Mouse (Mus musculus): Measurements from ENCODE around the gene Cd300lb. TPM values are rescaled to one million over a fixed set of nuclear protein-coding genes. Genes with fewer than 3 reads are reported as not detected.

The Cd300lb gene
- total and polyA plus RNA-seq, 3 experiments: not detected

DNA sequence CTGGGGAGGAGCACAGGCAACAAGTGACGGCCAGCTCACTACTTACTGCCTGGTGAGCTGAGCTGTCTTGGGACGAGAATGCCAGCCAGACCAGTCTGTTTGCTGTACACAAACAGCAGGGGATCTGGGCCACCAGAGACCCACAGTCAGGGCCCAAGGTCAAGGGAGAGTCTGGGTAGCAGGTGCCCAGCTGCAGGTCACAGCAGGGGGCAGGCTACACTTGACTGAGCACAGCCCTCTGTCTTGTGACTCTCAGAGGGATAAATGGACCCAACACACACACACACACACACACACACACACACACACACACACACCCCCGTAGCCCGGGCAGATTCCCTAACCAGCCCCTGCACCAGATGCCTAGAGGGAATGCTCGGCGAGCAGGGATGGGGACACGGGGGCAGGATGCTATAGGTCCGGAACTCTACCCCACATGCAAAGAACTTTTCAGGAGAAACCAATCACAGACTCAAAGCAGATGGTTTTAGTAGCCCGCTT lies 58.8 kb downstream of the Cd300lb start:
- Histone ChIP-seq H3K4me3 (replicated peaks in 1 of 3; ENCODE audit: low read depth in 2 of 3, low read length in 2 of 3, poor library complexity in 1 of 3) (no peak overlapping the region), H3K36me3 (replicated peaks in 1 of 2; ENCODE audit: control insufficient read depth in 1 of 2, insufficient read depth in 1 of 2, low read length in 1 of 2) (no peaks in the 10 kb centered on the region), H3K9me3 (replicated peaks; ENCODE audit: low read length) (no peaks in the 10 kb centered on the region), H3K27ac (ENCODE audit: insufficient read depth, low read depth) (no peak overlapping the region), H3K27me3 (replicated peaks) (no peaks in the 10 kb centered on the region), H3K4me2 (ENCODE audit: insufficient read depth, low read depth, poor library complexity, severe bottlenecking) (peak overlapping the region; percentile 4; the same call in 1 of the 2 replicates), H3K79me2 (replicated peaks; ENCODE audit: control insufficient read depth, extremely low read depth, insufficient read depth, poor library complexity, severe bottlenecking) (no peaks in the 10 kb centered on the region), H3K9ac (ENCODE audit: insufficient read depth, low read depth) (no peak overlapping the region), H3K4me1 (ENCODE audit: control insufficient read depth in 1 of 2, insufficient read depth in 2 of 2) (peaks cover 24 to 77% of the 10 kb centered on the region in 2 experiments)
- no peak for TF ChIP-seq MAZ (IDR thresholded peaks at IDR 0.05; ENCODE audit: low read depth, low read length)
- TF ChIP-seq HCFC1 (IDR thresholded peaks at IDR 0.05; ENCODE audit: low read depth, low read length): no peak
- TF ChIP-seq MYC (IDR thresholded peaks at IDR 0.05; ENCODE audit: low read depth, low read length): no peak
- no peak for TF ChIP-seq MAX (IDR thresholded peaks at IDR 0.05; ENCODE audit: low read length)
- peak; percentile 81 for TF ChIP-seq BHLHE40 (IDR thresholded peaks at IDR 0.05; ENCODE audit: low read depth, low read length)
- TF ChIP-seq CHD1 (IDR thresholded peaks at IDR 0.05; ENCODE audit: low read depth, low read length): no peak
- no peak for TF ChIP-seq MXI1 (IDR thresholded peaks at IDR 0.05; ENCODE audit: low read depth, low read length)
- TF ChIP-seq SMC3 (IDR thresholded peaks at IDR 0.05; ENCODE audit: low read depth, low read length): no peak
- 0 out of 2 replicates have a peak, but pooled peaks have one; percentile 19 for TF ChIP-seq EP300 (IDR thresholded peaks at IDR 0.05; ENCODE audit: low read length)
- 0 out of 2 replicates have a peak, but pooled peaks have one; percentile 35 for TF ChIP-seq TCF12 (IDR thresholded peaks at IDR 0.05; ENCODE audit: low read depth, low read length)
- TF ChIP-seq CTCF (conservative IDR thresholded peaks at IDR 0.05 in 1 of 2, IDR thresholded peaks at IDR 0.05 in 1 of 2; ENCODE audit: low read depth in 2 of 2, low read length in 2 of 2): 0 out of 4 replicates have a peak, but pooled peaks of 1 of the 2 experiments have one; percentile 3
- TF ChIP-seq MAFK (IDR thresholded peaks at IDR 0.05; ENCODE audit: insufficient replicate concordance, low read length): no peak
- no peak for TF ChIP-seq MEF2A (IDR thresholded peaks at IDR 0.05; ENCODE audit: borderline replicate concordance, low read depth, low read length)
- no peak for TF ChIP-seq USF1 (IDR thresholded peaks at IDR 0.05; ENCODE audit: low read depth, low read length)
- TF ChIP-seq ZNF384 (IDR thresholded peaks at IDR 0.05; ENCODE audit: low read depth, low read length): no peak
- TF ChIP-seq IRF4 (IDR thresholded peaks at IDR 0.05; ENCODE audit: low read depth, low read length): 0 out of 2 replicates have a peak, but pooled peaks have one; percentile 5
- TF ChIP-seq JUN (IDR thresholded peaks at IDR 0.05; ENCODE audit: insufficient read depth, low read depth, low read length): no peak
- no peak for TF ChIP-seq TBP (conservative IDR thresholded peaks at IDR 0.05; ENCODE audit: low read depth, low read length)
- peak; percentile 33; the same call in 1 of the 2 replicates for TF ChIP-seq ETS1 (conservative IDR thresholded peaks at IDR 0.05; ENCODE audit: low read depth, low read length)
- dilution Hi-C loops (cut with MboI; ENCODE audit: extremely low pct_ligation_motif_present, extremely low pct_unique_long_range_greater_than_20kb, low sequenced_read_pairs) (no loop called here), in situ Hi-C loops (cut with MboI; ENCODE audit: low pct_ligation_motif_present, low pct_unique_long_range_greater_than_20kb, low sequenced_read_pairs) (loop anchor here (5.0 kb wide), 3 partner anchors 37 to 138 kb away; no protein-coding TSS in a partner anchor)
- peak; percentile 42 for DNase-seq (ENCODE audit: extremely low read depth)

Measured in CH12.LX (cell line).